Mouse (Mus musculus): Measurements from ENCODE around the gene Cask. TPM values are rescaled to one million over a fixed set of nuclear protein-coding genes. Genes with fewer than 3 reads are reported as not detected.

Cask gene
- polyA plus RNA-seq, 1 experiment: 34.7 TPM

DNA sequence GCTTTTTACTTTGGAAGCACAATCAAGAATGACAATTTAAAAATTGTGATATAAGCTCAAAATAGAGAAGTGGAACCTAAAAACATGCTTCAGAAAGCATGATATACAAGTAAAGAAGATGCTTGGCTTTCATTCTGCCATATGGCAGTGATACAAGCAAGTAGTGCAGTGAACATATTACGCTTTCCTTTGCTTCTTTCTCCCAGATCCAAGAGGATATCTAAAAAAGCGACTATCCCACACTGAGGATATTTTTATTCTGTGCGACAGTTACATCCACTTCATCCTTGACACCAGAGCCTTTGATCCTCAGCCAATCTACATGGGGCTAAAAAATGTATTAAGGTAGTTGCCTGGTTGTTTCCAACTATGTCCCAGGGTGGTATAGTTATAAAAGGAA, 169.4 kb downstream of the Cask start:
- H3K9me3 ChIP-seq (replicated peaks; ENCODE audit: control insufficient read depth, insufficient read depth, low read length, poor library complexity, severe bottlenecking): no peaks in the 10 kb centered on the region
- H3K4me1 ChIP-seq (ENCODE audit: control insufficient read depth, insufficient read depth, low read length): no peaks in the 10 kb centered on the region
- no peaks in the 10 kb centered on the region for H3K27me3 ChIP-seq (ENCODE audit: control insufficient read depth, insufficient read depth, low read length, poor library complexity, severe bottlenecking)
- TF ChIP-seq POLR2A (IDR thresholded peaks at IDR 0.05; ENCODE audit: insufficient read depth, low read length): no peak
- no peak for TF ChIP-seq CTCF (IDR thresholded peaks at IDR 0.05; ENCODE audit: low read depth, low read length)
- TF ChIP-seq EP300 (IDR thresholded peaks at IDR 0.05; ENCODE audit: insufficient read depth, low read depth, low read length): no peak
- no peaks in the 10 kb centered on the region for H3K36me3 ChIP-seq (ENCODE audit: control insufficient read depth, insufficient read depth, low read length, poor library complexity, severe bottlenecking)
- H3K27ac ChIP-seq (ENCODE audit: insufficient read depth, low read length): no peak overlapping the region
- no peak overlapping the region for H3K9ac ChIP-seq (ENCODE audit: low read depth, poor library complexity, severe bottlenecking)
- no peak overlapping the region for H3K4me3 ChIP-seq (ENCODE audit: low read depth, low read length)

DNA sequence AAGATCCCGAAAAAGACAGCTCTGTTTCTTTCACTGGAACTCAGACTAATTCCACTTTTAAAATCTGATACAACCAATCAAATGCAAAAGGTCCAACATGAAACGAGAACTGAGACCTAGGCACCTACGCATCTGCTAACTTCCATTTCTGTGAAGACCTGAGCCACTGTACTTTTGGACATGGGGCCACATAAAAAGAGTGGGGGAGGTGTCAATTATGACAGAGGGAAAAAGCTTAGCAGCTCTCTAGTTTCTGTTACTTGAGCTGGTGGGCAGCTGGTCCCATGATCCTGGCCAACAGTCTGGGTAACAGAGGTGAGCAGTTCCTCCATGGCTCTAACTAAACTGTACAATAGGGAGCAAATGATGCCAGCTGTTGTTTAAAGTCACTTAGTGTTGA, 178.2 kb downstream of the Cask start:
- H3K4me1 ChIP-seq (ENCODE audit: control insufficient read depth, insufficient read depth, low read length): no peaks in the 10 kb centered on the region
- no peak overlapping the region for H3K4me3 ChIP-seq (ENCODE audit: low read depth, low read length)
- no peak overlapping the region for H3K27ac ChIP-seq (ENCODE audit: insufficient read depth, low read length)
- H3K36me3 ChIP-seq (ENCODE audit: control insufficient read depth, insufficient read depth, low read length, poor library complexity, severe bottlenecking): no peaks in the 10 kb centered on the region
- H3K9me3 ChIP-seq (replicated peaks; ENCODE audit: control insufficient read depth, insufficient read depth, low read length, poor library complexity, severe bottlenecking): no peaks in the 10 kb centered on the region
- no peaks in the 10 kb centered on the region for H3K27me3 ChIP-seq (ENCODE audit: control insufficient read depth, insufficient read depth, low read length, poor library complexity, severe bottlenecking)
- no peak overlapping the region for H3K9ac ChIP-seq (ENCODE audit: low read depth, poor library complexity, severe bottlenecking)
- TF ChIP-seq POLR2A (IDR thresholded peaks at IDR 0.05; ENCODE audit: insufficient read depth, low read length) (no peak), EP300 (IDR thresholded peaks at IDR 0.05; ENCODE audit: insufficient read depth, low read depth, low read length) (no peak), CTCF (IDR thresholded peaks at IDR 0.05; ENCODE audit: low read depth, low read length) (no peak)

DNA sequence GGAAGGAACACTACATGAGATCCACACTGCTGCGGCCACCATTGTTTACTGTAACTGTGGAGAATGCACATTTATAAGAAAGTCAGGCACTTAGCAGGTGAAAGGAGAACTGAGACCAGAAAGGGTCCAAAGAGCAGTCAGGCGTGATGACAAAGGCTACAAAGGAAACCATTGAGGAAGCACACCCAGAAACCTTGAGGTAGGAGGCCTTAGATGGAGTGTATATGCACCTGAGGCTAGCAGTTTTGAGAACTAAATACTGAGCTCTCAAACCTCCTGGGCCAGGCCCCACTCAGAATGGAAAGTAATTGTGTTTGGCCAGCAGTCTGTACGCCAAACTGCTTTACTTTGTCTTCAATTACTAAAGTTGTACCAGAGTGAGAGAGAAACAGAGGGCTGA, 180.8 kb downstream of the Cask start:
- H3K27ac ChIP-seq (ENCODE audit: insufficient read depth, low read length): no peak overlapping the region
- H3K27me3 ChIP-seq (ENCODE audit: control insufficient read depth, insufficient read depth, low read length, poor library complexity, severe bottlenecking): no peaks in the 10 kb centered on the region
- TF ChIP-seq EP300 (IDR thresholded peaks at IDR 0.05; ENCODE audit: insufficient read depth, low read depth, low read length): no peak
- TF ChIP-seq POLR2A (IDR thresholded peaks at IDR 0.05; ENCODE audit: insufficient read depth, low read length): no peak
- TF ChIP-seq CTCF (IDR thresholded peaks at IDR 0.05; ENCODE audit: low read depth, low read length): no peak
- H3K9ac ChIP-seq (ENCODE audit: low read depth, poor library complexity, severe bottlenecking): no peak overlapping the region
- no peaks in the 10 kb centered on the region for H3K9me3 ChIP-seq (replicated peaks; ENCODE audit: control insufficient read depth, insufficient read depth, low read length, poor library complexity, severe bottlenecking)
- no peak overlapping the region for H3K4me3 ChIP-seq (ENCODE audit: low read depth, low read length)
- H3K36me3 ChIP-seq (ENCODE audit: control insufficient read depth, insufficient read depth, low read length, poor library complexity, severe bottlenecking): no peaks in the 10 kb centered on the region
- no peaks in the 10 kb centered on the region for H3K4me1 ChIP-seq (ENCODE audit: control insufficient read depth, insufficient read depth, low read length)

DNA sequence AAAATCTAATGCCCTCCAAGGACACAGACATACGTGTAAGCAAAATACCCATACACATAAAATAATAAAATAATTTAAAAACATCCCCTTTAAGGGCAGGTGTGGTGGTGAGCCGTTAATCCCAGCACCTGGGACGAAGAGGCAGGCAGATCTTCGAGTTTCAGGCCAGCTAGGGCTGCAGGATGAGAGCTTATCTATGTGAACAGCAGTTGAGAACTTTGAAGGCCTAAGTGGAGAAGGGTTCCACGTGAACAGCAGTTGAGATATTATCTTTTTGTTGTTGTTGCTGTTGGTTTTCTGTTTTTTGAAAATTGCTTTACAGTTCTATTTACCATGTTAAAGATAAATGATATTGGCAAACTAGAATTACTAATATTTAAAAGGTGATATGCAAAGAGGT, 182.3 kb downstream of the Cask start:
- Histone ChIP-seq H3K4me3 (ENCODE audit: low read depth, low read length) (no peak overlapping the region), H3K36me3 (ENCODE audit: control insufficient read depth, insufficient read depth, low read length, poor library complexity, severe bottlenecking) (no peaks in the 10 kb centered on the region), H3K27me3 (ENCODE audit: control insufficient read depth, insufficient read depth, low read length, poor library complexity, severe bottlenecking) (no peaks in the 10 kb centered on the region), H3K27ac (ENCODE audit: insufficient read depth, low read length) (no peak overlapping the region), H3K4me1 (ENCODE audit: control insufficient read depth, insufficient read depth, low read length) (no peaks in the 10 kb centered on the region), H3K9ac (ENCODE audit: low read depth, poor library complexity, severe bottlenecking) (no peak overlapping the region), H3K9me3 (replicated peaks; ENCODE audit: control insufficient read depth, insufficient read depth, low read length, poor library complexity, severe bottlenecking) (no peaks in the 10 kb centered on the region)
- no peak for TF ChIP-seq CTCF (IDR thresholded peaks at IDR 0.05; ENCODE audit: low read depth, low read length)
- TF ChIP-seq POLR2A (IDR thresholded peaks at IDR 0.05; ENCODE audit: insufficient read depth, low read length): no peak
- no peak for TF ChIP-seq EP300 (IDR thresholded peaks at IDR 0.05; ENCODE audit: insufficient read depth, low read depth, low read length)

DNA sequence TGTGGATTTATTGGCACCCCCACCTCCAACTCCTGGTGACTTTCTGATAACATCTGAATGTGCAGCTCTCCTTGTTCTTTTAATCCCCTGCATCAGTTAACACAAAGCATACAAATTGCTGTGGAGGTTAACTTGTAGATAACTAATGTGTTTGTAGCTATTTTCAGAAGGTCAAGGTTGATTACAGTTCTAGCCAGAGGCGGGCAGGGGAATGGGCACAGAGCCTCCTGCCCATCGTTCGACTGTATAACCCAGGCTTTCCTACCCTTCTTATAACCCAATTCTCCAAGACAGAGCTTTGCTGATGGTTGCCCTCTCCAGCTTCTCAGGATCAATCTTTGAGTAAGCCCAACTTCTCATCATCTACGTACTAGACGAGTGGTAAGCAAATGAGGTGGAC, 190.1 kb downstream of the Cask start, which contains the start of gene Gpr82:
TSS of gene Gpr82 (plus strand) at position 301 of the 400 bp plus-strand sequence.
- H3K27me3 ChIP-seq (ENCODE audit: control insufficient read depth, insufficient read depth, low read length, poor library complexity, severe bottlenecking): no peaks in the 10 kb centered on the region
- H3K4me3 ChIP-seq (ENCODE audit: low read depth, low read length): no peak within 1 kb of the TSS
- H3K36me3 ChIP-seq (ENCODE audit: control insufficient read depth, insufficient read depth, low read length, poor library complexity, severe bottlenecking): no peaks in the 10 kb centered on the region
- H3K27ac ChIP-seq (ENCODE audit: insufficient read depth, low read length): no peak within 1 kb of the TSS
- H3K9ac ChIP-seq (ENCODE audit: low read depth, poor library complexity, severe bottlenecking): no peak within 1 kb of the TSS
- TF ChIP-seq CTCF (IDR thresholded peaks at IDR 0.05; ENCODE audit: low read depth, low read length) (no peak), EP300 (IDR thresholded peaks at IDR 0.05; ENCODE audit: insufficient read depth, low read depth, low read length) (no peak), POLR2A (IDR thresholded peaks at IDR 0.05; ENCODE audit: insufficient read depth, low read length) (no peak)
- H3K9me3 ChIP-seq (replicated peaks; ENCODE audit: control insufficient read depth, insufficient read depth, low read length, poor library complexity, severe bottlenecking): no peaks in the 10 kb centered on the region
- H3K4me1 ChIP-seq (ENCODE audit: control insufficient read depth, insufficient read depth, low read length): no peaks in the 10 kb centered on the region

DNA sequence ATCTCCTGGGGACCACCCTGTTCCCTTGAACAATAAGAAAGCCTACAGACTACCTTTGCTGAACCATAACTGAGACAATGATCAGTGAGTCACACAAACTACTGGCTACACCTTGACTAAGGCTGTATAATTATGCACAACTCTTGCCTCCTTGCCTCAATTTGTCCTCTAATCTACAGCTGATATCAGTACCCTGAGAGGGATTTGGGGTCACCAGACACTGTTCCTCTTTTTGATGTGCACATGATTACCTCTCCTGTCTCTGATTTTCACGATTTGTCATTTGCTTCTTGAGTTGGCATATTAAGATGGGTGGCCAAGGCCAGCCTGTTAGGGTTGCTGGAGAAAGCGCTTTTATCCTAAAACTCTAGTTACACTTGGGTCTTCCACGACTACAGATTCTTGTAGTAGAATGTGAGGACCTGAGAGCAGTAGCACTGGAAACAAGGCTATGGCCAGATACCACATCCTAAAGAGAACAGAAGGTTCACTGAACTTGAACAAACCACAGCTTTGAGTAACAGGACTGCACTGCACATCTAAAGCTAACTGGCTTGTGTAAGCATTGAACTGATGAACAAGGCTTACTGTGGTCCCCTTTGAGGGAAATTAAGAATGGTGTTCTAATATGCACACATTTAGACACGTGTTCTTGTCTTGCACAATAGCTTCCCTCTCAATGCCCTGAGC, 191.8 kb downstream of the Cask start:
- Histone ChIP-seq H3K36me3 (ENCODE audit: control insufficient read depth, insufficient read depth, low read length, poor library complexity, severe bottlenecking) (no peaks in the 10 kb centered on the region), H3K27me3 (ENCODE audit: control insufficient read depth, insufficient read depth, low read length, poor library complexity, severe bottlenecking) (no peaks in the 10 kb centered on the region), H3K9me3 (replicated peaks; ENCODE audit: control insufficient read depth, insufficient read depth, low read length, poor library complexity, severe bottlenecking) (no peaks in the 10 kb centered on the region), H3K4me1 (ENCODE audit: control insufficient read depth, insufficient read depth, low read length) (no peaks in the 10 kb centered on the region), H3K27ac (ENCODE audit: insufficient read depth, low read length) (no peak overlapping the region), H3K4me3 (ENCODE audit: low read depth, low read length) (no peak overlapping the region), H3K9ac (ENCODE audit: low read depth, poor library complexity, severe bottlenecking) (no peak overlapping the region)
- TF ChIP-seq POLR2A (IDR thresholded peaks at IDR 0.05; ENCODE audit: insufficient read depth, low read length) (no peak), EP300 (IDR thresholded peaks at IDR 0.05; ENCODE audit: insufficient read depth, low read depth, low read length) (no peak), CTCF (IDR thresholded peaks at IDR 0.05; ENCODE audit: low read depth, low read length) (no peak)
